Mouse (Mus musculus): ENCODE results near the gene Galnt9.

DNA sequence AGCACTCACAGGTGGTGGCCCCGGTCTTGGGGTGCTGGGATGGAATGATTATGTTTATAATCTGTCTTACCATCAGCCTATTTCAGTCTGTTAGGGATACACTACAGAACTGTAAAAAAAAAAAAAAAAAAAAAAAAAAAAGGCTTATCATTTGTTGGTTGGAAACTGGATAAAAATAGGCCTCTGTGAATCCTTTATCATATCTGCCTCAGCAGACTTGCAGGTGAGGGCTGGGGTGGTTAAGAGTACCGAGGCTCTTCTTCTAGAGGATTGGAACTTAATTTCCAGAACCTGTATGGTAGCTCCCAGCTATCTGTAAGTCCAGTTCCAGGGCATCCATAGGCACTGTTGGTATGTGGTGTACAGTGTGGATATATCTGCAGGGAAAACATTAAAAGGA, 6.0 kb downstream of the Galnt9 start:
- TF ChIP-seq MAFK (IDR thresholded peaks at IDR 0.05; ENCODE audit: insufficient read depth, low read depth, low read length) = no peak
- no peak for TF ChIP-seq ZC3H11A (IDR thresholded peaks at IDR 0.05; ENCODE audit: borderline replicate concordance, low read depth, low read length)
- no peak for TF ChIP-seq HCFC1 (IDR thresholded peaks at IDR 0.05; ENCODE audit: borderline replicate concordance, insufficient read depth, low read length)
- TF ChIP-seq ZNF384 (IDR thresholded peaks at IDR 0.05; ENCODE audit: low read depth, low read length) = no peak
